Mouse (Mus musculus): ENCODE measurements around the gene Hoxc9. TPM values are rescaled to one million over a fixed set of nuclear protein-coding genes. Genes with fewer than 3 reads are reported as not detected.

The Hoxc9 gene
- polyA plus RNA-seq, 1 experiment from 2014 or later: 0.16 TPM

DNA sequence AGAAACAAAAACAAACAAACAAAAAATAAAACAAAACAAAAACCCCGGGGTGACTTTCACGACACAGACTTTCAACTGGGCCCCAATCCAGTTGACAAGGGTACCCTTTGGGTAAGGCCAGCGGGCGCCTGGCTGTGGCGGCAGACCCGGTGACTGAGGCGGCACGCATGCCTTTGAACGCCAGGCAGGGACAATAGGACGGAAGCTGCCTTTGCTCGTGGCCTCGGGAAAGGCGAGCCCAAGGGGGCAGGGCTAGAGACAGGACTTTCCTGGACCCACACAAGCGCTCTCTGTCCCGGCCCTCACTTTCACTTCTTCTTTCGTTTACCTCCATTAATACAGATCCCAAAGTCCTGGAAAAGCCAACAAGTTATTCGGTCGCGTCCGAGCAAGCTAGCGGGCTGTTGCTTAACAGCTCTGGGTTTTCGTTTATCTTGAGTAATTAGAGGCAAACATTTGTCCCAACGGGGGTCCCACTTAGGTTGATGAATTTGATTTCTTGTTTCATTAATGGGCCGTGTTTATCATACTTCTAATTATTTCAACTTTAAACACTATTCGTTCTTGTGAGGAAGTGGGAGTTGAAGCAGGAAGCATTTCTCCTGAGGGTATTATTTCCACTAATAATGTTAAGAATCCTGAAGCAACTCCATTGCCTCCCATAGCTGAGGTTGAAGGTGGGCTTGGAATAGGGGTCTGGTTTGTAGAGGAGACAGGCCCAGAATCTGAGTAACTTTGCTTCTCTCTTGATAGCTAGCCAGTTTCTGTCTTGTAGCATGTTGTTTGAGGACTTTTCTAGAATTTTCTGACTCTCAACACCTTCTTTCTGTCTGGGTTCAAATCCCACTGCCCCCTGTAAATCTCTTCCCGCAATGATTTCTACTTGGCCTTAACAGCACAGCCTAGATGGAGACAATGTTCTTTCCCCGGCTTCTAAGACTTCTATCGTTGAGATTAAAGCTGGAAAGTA lies 12.3 kb upstream of the Hoxc9 start:
- Histone ChIP-seq H3K27me3 (replicated peaks; ENCODE audit: control insufficient read depth, insufficient read depth, low read length) (peaks cover 86% of the 10 kb centered on the region), H3K9me3 (ENCODE audit: control insufficient read depth, low read length) (no peaks in the 10 kb centered on the region), H3K4me2 (ENCODE audit: low read length) (no peak overlapping the region), H3K4me3 (ENCODE audit: low read length) (no peak overlapping the region), H3K9ac (ENCODE audit: low read depth, low read length) (no peak overlapping the region), H3K4me1 (ENCODE audit: control insufficient read depth, insufficient read depth, low read depth, low read length) (peaks cover 4% of the 10 kb centered on the region; the same call in 1 of the 2 replicates), H3K36me3 (ENCODE audit: control insufficient read depth, insufficient read depth, low read length) (no peaks in the 10 kb centered on the region), H3K27ac (ENCODE audit: low read depth, low read length) (no peak overlapping the region)
- no peak for ATAC-seq
- WGBS: 2% methylated on average over 28 of the region's 28 CpGs

DNA sequence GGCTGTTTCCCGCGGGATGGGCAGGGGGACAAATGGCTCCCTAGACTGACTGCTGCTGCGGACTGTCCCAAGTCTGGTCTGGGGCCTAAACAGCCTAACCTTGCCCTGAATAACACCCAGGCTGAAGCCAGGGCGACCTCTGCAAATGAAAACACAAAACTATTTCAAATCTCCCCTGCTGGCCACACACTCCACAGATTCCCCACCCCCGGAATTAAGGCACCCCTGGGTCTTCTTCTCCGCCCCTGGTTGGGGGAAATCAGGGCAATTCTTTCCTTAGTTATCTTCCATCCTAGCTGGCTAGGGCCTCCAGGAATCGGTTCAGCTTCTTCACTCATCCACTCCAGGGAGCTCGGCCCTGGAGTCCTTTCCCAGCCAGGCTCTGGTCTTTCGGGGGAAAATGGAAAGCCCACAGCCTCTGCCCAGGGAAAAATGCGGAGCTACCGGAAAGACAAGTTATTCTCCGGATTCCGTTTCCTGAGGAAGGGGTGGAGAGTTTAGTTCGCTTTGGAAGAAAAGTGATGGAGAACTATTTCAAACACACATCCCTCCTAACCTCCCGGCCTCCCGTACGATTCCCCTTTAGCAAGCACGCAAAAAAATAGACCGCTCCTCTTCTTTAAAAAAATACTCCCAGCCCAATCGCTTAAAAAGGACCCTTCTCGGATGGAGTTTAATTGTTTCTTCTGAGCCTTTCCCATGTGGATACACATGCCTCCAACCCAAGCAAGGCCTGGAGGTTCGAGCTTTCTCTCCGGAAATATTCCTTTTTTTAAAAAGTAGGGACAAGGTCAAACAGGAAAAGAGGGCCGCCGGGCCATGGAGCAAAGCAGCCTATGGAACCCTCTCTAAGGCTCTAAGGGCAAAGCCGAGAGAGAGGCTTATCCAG lies 11.0 kb upstream of the Hoxc9 start:
- Histone ChIP-seq H3K4me1 (ENCODE audit: control insufficient read depth, insufficient read depth, low read depth, low read length) (peaks cover 4% of the 10 kb centered on the region; the same call in 1 of the 2 replicates), H3K9ac (ENCODE audit: low read depth, low read length) (no peak overlapping the region), H3K36me3 (ENCODE audit: control insufficient read depth, insufficient read depth, low read length) (no peaks in the 10 kb centered on the region), H3K9me3 (ENCODE audit: control insufficient read depth, low read length) (no peaks in the 10 kb centered on the region), H3K4me2 (ENCODE audit: low read length) (no peak overlapping the region), H3K4me3 (ENCODE audit: low read length) (no peak overlapping the region), H3K27me3 (replicated peaks; ENCODE audit: control insufficient read depth, insufficient read depth, low read length) (peaks cover 89% of the 10 kb centered on the region), H3K27ac (ENCODE audit: low read depth, low read length) (no peak overlapping the region)
- WGBS: 4% methylated on average over 26 of the region's 26 CpGs
- ATAC-seq: no peak

DNA sequence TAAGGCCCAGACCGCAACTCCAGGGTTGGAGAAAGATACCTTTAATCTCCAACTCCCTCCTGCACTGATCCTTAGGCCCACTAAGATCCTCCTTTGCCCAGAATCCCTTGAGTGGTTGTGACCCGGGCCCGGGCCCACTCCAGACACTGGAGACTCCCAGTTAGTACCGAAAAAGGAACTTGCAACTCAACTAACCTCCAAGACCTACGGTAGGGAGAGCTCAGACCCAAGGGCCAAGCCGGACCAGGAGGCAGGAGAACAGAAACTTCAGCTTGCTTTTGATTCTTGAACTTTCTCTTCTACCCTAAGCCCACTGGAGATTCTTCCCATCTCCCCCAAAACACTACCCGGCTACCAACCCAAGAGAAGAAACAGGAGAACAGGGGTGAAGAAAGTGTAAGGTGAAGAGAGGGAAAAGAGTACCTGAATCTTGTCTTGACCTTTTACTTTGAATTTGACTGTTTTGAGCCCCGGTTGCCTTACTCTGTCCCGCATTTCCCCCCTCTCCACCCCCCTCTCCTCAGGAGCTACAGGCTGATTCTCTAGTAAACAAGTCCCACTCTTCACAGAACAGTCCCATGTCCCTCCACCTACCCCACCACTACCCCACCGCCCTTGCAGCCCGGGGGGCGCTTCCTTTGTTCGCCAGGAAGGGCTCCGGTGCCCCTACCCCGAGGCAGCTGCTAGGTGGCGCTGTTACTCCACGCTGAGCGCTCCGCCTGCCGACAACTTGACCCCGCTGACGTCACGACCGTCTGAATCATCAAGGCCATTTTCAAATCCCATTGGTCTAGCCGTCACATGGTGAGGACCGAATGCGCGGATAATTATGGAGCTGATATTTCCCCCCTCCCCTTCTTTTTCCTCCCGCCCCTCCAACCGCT lies 10.1 kb upstream of the Hoxc9 start:
- no peaks in the 10 kb centered on the region for H3K9me3 ChIP-seq (ENCODE audit: control insufficient read depth, low read length)
- H3K36me3 ChIP-seq (ENCODE audit: control insufficient read depth, insufficient read depth, low read length): no peaks in the 10 kb centered on the region
- peaks cover 90% of the 10 kb centered on the region for H3K27me3 ChIP-seq (replicated peaks; ENCODE audit: control insufficient read depth, insufficient read depth, low read length)
- 2% methylated on average over 28 of the region's 30 CpGs for WGBS
- H3K27ac ChIP-seq (ENCODE audit: low read depth, low read length): no peak overlapping the region
- H3K4me1 ChIP-seq (ENCODE audit: control insufficient read depth, insufficient read depth, low read depth, low read length): peaks cover 4% of the 10 kb centered on the region; the same call in 1 of the 2 replicates
- peak overlapping the region; percentile 14; the same call in 1 of the 2 replicates for H3K4me3 ChIP-seq (ENCODE audit: low read length)
- peak overlapping the region; percentile 33 for H3K4me2 ChIP-seq (ENCODE audit: low read length)
- H3K9ac ChIP-seq (ENCODE audit: low read depth, low read length): no peak overlapping the region
- ATAC-seq: no peak

DNA sequence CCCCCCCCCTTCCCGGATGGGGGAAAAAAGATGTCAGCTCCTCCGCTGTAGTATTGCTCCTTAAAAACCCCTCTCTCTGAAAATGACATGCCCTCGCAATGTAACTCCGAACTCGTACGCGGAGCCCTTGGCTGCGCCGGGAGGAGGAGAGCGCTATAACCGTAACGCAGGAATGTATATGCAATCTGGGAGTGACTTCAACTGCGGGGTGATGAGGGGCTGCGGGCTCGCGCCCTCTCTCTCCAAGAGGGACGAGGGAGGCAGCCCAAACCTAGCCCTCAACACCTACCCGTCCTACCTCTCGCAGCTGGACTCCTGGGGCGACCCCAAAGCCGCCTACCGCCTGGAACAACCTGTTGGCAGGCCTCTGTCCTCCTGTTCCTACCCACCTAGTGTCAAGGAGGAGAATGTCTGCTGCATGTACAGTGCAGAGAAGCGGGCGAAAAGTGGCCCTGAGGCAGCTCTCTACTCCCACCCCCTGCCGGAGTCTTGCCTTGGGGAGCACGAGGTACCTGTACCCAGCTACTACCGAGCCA lies 9.4 kb upstream of the Hoxc9 start, which contains the start of gene Hoxc10:
Gene Hoxc10 (plus strand): TSS at position 21 of the 536 bp plus-strand sequence.
- ATAC-seq: no peak
- no peaks in the 10 kb centered on the region for H3K36me3 ChIP-seq (ENCODE audit: control insufficient read depth, insufficient read depth, low read length)
- H3K4me3 ChIP-seq (ENCODE audit: low read length): peak within 1 kb of the TSS; percentile 14; the same call in 1 of the 2 replicates
- H3K4me1 ChIP-seq (ENCODE audit: control insufficient read depth, insufficient read depth, low read depth, low read length): peaks cover 4% of the 10 kb centered on the region; the same call in 1 of the 2 replicates
- no peak within 1 kb of the TSS for H3K27ac ChIP-seq (ENCODE audit: low read depth, low read length)
- H3K4me2 ChIP-seq (ENCODE audit: low read length): peak within 1 kb of the TSS; percentile 33
- 1% methylated on average over 27 of the region's 27 CpGs for WGBS
- no peak within 1 kb of the TSS for H3K9ac ChIP-seq (ENCODE audit: low read depth, low read length)
- peaks cover 87% of the 10 kb centered on the region for H3K27me3 ChIP-seq (replicated peaks; ENCODE audit: control insufficient read depth, insufficient read depth, low read length)
- H3K9me3 ChIP-seq (ENCODE audit: control insufficient read depth, low read length): no peaks in the 10 kb centered on the region

DNA sequence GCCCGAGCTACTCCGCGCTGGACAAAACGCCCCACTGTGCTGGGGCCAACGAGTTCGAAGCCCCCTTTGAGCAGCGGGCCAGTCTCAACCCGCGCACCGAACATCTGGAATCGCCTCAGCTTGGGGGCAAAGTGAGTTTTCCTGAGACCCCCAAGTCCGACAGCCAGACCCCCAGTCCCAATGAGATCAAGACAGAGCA lies 9.0 kb upstream of the Hoxc9 start, which contains the start of gene Hoxc5:
Gene Hoxc5 (plus strand): TSS at position 132 of the 199 bp plus-strand sequence.
- Histone ChIP-seq H3K36me3 (ENCODE audit: control insufficient read depth, insufficient read depth, low read length) (no peaks in the 10 kb centered on the region), H3K27me3 (replicated peaks; ENCODE audit: control insufficient read depth, insufficient read depth, low read length) (peaks cover 90% of the 10 kb centered on the region), H3K9ac (ENCODE audit: low read depth, low read length) (no peak within 1 kb of the TSS), H3K9me3 (ENCODE audit: control insufficient read depth, low read length) (no peaks in the 10 kb centered on the region), H3K4me2 (ENCODE audit: low read length) (peak within 1 kb of the TSS; percentile 33), H3K4me1 (ENCODE audit: control insufficient read depth, insufficient read depth, low read depth, low read length) (peaks cover 4% of the 10 kb centered on the region; the same call in 1 of the 2 replicates), H3K27ac (ENCODE audit: low read depth, low read length) (no peak within 1 kb of the TSS), H3K4me3 (ENCODE audit: low read length) (peak within 1 kb of the TSS; percentile 14; the same call in 1 of the 2 replicates)
- WGBS: 4% methylated on average over 12 of the region's 12 CpGs
- ATAC-seq: no peak

DNA sequence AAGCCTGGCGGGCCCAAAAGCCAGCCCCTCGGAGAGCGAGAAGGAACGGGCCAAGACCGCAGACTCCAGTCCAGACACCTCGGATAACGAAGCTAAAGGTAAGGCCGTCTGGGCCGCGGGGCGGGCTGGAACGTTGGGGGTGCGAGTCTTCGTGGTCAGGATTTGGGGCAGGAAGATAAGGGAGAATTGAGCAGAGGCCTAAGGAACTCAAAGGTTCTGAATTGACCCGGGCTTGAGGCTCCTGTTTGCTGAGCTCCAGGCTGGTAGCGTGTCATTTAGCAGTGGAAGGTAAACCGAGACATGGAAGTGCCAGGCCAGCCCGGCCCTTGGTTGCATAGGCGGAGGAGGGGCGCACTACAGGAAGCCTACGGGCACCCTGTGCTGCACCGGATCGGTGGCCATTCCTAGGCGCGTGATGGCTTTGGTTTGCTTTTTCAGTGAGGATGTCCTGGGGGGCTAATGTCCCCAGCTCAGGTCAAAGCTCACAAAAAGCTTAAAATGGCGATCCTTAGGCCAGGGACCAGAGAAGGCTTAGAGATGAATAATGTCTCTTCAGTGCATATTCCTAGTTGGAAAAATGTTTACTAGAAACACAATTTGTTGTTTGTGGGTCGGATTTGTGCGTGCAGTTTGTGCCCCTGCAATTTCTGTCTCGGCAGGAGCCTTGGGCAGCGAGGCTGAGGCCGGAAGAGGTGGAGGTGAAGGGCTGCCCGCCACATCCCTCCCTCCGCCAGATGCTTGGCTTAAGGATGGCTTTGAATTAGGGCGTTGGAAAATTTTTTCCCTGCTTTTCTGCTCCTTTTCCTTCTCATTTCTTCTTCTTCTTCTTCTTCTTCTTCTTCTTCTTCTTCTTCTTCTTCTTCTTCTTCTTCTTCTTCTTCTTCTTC lies 8.5 kb upstream of the Hoxc9 start:
- Histone ChIP-seq H3K4me3 (ENCODE audit: low read length) (no peak overlapping the region), H3K27ac (ENCODE audit: low read depth, low read length) (no peak overlapping the region), H3K9me3 (ENCODE audit: control insufficient read depth, low read length) (no peaks in the 10 kb centered on the region), H3K4me2 (ENCODE audit: low read length) (no peak overlapping the region), H3K36me3 (ENCODE audit: control insufficient read depth, insufficient read depth, low read length) (no peaks in the 10 kb centered on the region), H3K27me3 (replicated peaks; ENCODE audit: control insufficient read depth, insufficient read depth, low read length) (peaks cover 91% of the 10 kb centered on the region), H3K9ac (ENCODE audit: low read depth, low read length) (no peak overlapping the region), H3K4me1 (ENCODE audit: control insufficient read depth, insufficient read depth, low read depth, low read length) (peaks cover 4% of the 10 kb centered on the region; the same call in 1 of the 2 replicates)
- no peak for ATAC-seq
- 2% methylated on average over 34 of the region's 34 CpGs for WGBS

DNA sequence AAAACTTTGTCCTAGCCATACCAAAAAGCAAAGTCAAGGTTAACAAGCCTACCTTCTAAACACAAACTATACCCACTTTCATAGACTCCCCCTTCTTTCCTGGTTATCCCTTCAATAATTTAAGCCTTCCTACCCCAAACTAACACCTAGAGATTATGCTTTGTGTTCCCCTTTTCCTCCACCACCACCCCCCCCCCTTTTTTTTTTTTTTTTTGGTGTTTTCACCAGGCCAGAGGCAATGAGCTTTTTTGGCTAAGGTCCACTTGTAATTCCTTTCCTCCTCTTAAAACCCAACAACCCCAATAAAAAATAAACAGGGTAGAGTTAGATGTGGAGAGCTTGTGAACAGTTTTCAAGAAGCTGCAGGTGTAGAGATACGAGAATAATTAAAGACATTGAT lies 6.9 kb upstream of the Hoxc9 start:
- H3K4me2 ChIP-seq (ENCODE audit: low read length): no peak overlapping the region
- H3K4me3 ChIP-seq (ENCODE audit: low read length): no peak overlapping the region
- H3K9me3 ChIP-seq (ENCODE audit: control insufficient read depth, low read length): 0 out of 2 replicates have a peak, but pooled peaks cover 2% of the 10 kb centered on the region
- H3K4me1 ChIP-seq (ENCODE audit: control insufficient read depth, insufficient read depth, low read depth, low read length): peaks cover 4% of the 10 kb centered on the region; the same call in 1 of the 2 replicates
- H3K36me3 ChIP-seq (ENCODE audit: control insufficient read depth, insufficient read depth, low read length): no peaks in the 10 kb centered on the region
- WGBS: 23% methylated on average over 1 of the region's 1 CpGs
- H3K27me3 ChIP-seq (replicated peaks; ENCODE audit: control insufficient read depth, insufficient read depth, low read length): peaks cover 95% of the 10 kb centered on the region
- H3K27ac ChIP-seq (ENCODE audit: low read depth, low read length): no peak overlapping the region
- H3K9ac ChIP-seq (ENCODE audit: low read depth, low read length): no peak overlapping the region
- ATAC-seq: no peak

Measured in hindbrain, embryonic 16.5 days (tissue).